Mouse (Mus musculus) cerebellum, adult 2 months (tissue): ENCODE results near the gene Inip. TPM values are rescaled to one million over a fixed set of nuclear protein-coding genes. Genes with fewer than 3 reads are reported as not detected.

Experiments
- DNase-seq, 2 experiments: peaks; one replicate each; pipeline ENCODE4 v3.0.0; 2021
- H3K27ac ChIP-seq: fragments of 200-500 bp; 2 replicates; pipeline ENCODE4 v1.5.1; 2012; ENCODE audit warnings: low read length, control low read depth, inconsistent platforms; ENCODE audit not compliant: insufficient read depth
- H3K27me3 ChIP-seq: fragments of 200-500 bp; 2 replicates; pipeline ENCODE4 v1.6.1; 2012; ENCODE audit warnings: inconsistent platforms, mild to moderate bottlenecking, low read length, moderate library complexity; ENCODE audit not compliant: control insufficient read depth, insufficient read depth
- H3K4me1 ChIP-seq: fragments of 200-500 bp; 2 replicates; pipeline ENCODE4 v1.6.1; 2011; ENCODE audit warnings: low read length; ENCODE audit not compliant: control insufficient read depth, insufficient read depth
- H3K4me3 ChIP-seq: fragments of 200-500 bp; replicated peaks from 2 replicates; pipeline ENCODE3; 2011; ENCODE audit warnings: mild to moderate bottlenecking, low read depth, low read length, control low read depth; ENCODE audit not compliant: insufficient read depth
- CTCF ChIP-seq: fragments of 200-500 bp; IDR thresholded peaks from 2 replicates; pipeline ENCODE4 v1.5.1; 2011; ENCODE audit warnings: low read depth, mild to moderate bottlenecking, control low read depth, low read length, moderate library complexity, borderline replicate concordance; ENCODE audit not compliant: insufficient read depth
- POLR2A ChIP-seq: fragments of 200-500 bp; IDR thresholded peaks from 2 replicates; pipeline ENCODE4 v1.6.1; 2011; ENCODE audit warnings: low read length, control low read depth, borderline replicate concordance; ENCODE audit not compliant: insufficient read depth
- WGBS: fragments of 180-500 bp; shearing (Covaris S2); methylation state at CpG from one replicate; pipeline ENCODE4 v1.1.7; 2018; 5-methylcytosine and 5-hydroxymethylcytosine counted together
- polyA plus RNA-seq: library from polyadenylated mRNA; depleted of rRNA; stranded (reverse); fragments of >200 nt; gene quantifications from 2 replicates; pipeline ENCODE4 v1.2.3, GENCODE M21; 2012

Gene Inip
- polyA plus RNA-seq, 1 experiment, result 23.3 TPM

DNA sequence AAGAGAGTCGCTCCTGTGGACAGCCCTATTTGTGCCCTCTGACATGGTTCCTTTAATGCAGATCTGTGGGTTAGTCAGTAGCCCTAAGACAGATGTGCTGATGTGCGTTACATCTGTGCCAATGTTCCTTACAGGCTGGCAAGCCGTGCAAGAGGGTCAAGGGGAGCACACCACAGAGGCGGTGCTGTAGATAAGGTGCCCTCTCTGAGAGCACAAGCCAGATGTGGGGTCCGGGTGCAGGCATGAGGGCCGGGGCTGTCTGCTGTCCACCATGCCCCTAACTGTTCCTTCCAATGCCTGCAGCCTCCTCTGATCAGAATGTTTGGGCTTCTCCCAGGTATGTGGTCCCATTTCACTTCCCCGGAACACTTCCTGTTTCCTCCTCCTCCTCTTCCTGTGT lies 36.4 kb downstream of the Inip start:
- TF ChIP-seq CTCF (no peak), POLR2A (no peak)
- H3K27me3 ChIP-seq, result no peaks in the 10 kb centered on the region
- H3K27ac ChIP-seq, result no peak overlapping the region
- no peak overlapping the region for H3K4me3 ChIP-seq
- 67% methylated on average over 7 of the region's 7 CpGs for WGBS
- DNase-seq, result no peak
- no peaks in the 10 kb centered on the region for H3K4me1 ChIP-seq

DNA sequence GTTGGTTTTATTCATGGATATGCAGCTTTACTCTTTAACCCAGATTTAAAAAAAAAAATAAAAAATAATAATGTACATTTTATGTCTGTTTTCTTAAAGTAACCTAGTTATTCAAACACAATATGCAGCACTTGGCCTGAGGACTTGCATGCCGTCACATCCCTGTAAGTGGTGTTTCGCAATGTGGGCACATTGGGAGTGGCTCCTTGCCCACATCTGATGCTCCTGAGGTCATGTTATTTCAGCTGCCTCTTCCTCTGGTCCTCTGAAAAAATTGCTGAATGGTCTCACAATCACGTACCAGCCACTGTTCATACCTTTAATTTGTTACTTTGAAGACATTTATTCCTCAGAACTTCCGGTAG lies 40.0 kb downstream of the Inip start:
- H3K27me3 ChIP-seq, result no peaks in the 10 kb centered on the region
- 90% methylated on average over 4 of the region's 4 CpGs for WGBS
- H3K4me3 ChIP-seq, result no peak overlapping the region
- no peak for DNase-seq
- H3K27ac ChIP-seq, result no peak overlapping the region
- no peak for TF ChIP-seq POLR2A
- TF ChIP-seq CTCF, result no peak
- H3K4me1 ChIP-seq, result no peaks in the 10 kb centered on the region

GRCm38 (mm10) chr4:59760636-59761364 lies 40.6 kb downstream of the Inip start:
- Histone ChIP-seq H3K4me3 (no peak overlapping the region), H3K27me3 (no peaks in the 10 kb centered on the region), H3K27ac (no peak overlapping the region), H3K4me1 (peaks cover 4% of the 10 kb centered on the region; the same call in 1 of the 2 replicates)
- TF ChIP-seq POLR2A, result no peak
- DNase-seq, result no peak
- WGBS, result 48% methylated on average over 10 of the region's 10 CpGs

DNA sequence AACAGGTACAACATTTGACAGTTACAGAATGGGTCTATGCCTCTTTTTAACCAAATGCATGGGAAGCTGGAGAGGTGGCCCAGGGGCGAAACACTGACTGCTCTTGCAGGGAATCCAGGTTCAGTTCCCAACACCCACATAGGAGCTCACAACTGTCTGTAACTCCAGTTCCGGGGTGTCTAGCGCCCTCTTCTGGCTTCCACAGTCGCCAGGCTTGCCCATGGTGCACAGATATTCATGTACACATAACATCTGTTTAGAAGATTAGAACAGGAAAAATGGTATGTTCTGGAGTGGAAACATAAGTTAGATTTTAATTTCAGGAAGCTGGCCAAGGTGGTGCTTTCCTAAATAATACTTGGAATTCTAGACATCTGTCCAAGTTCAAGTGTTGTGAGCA lies 41.4 kb downstream of the Inip start:
- no peak overlapping the region for H3K4me3 ChIP-seq
- TF ChIP-seq POLR2A (no peak), CTCF (no peak)
- no peak for DNase-seq
- H3K27ac ChIP-seq, result no peak overlapping the region
- H3K27me3 ChIP-seq, result no peaks in the 10 kb centered on the region
- WGBS, result 75% methylated on average over 4 of the region's 4 CpGs
- peaks cover 4% of the 10 kb centered on the region; the same call in 1 of the 2 replicates for H3K4me1 ChIP-seq

DNA sequence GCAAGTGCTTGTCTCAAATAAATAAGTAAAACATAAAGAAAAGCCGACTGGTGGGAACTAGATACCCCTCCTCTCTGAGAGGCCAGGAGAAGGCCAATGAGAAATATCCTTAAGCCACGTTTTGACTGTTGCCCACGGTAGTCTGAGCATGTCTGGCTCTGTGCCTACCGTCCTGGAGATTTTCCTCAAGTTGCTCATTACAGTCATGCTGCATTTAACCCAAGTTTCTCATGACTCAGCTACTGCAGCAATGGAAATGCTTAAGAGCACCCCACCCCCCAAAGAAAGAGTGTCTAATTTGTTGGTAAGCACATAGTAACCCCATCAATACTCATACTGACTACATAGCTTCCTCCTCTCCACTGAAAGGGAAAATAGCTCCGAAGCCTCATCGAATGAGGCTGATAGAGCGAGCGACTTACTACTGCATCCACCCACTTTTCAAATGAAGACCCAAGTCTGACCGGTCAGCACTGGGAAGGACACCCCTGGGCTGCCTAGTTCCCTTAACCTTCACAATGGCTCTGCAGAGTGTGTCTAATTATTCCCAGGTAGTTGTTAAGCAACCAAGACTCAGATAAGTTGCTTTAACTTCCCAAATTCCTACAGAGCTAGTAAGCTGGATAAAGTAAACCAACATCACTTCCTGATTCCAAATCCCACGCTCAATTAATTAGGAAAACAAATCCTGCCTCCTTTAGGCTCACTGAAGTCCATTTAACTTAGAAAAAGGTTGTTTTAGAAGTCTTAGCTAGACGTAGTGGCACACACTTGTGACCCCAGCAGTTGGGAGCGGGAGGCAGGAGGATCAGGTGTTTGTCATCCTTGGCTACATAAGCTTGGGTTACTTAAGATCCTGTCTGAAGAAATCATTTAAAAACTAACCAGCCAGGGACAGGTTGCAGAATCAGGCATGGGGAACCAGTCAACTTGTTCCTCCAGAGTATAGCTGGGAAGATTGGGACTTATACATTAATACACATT lies 43.6 kb downstream of the Inip start:
- H3K27ac ChIP-seq, result no peak overlapping the region
- 80% methylated on average over 12 of the region's 12 CpGs for WGBS
- no peak overlapping the region for H3K4me3 ChIP-seq
- TF ChIP-seq CTCF (no peak), POLR2A (no peak)
- DNase-seq, result no peak
- H3K27me3 ChIP-seq, result no peaks in the 10 kb centered on the region
- peaks cover 4% of the 10 kb centered on the region; the same call in 1 of the 2 replicates for H3K4me1 ChIP-seq

DNA sequence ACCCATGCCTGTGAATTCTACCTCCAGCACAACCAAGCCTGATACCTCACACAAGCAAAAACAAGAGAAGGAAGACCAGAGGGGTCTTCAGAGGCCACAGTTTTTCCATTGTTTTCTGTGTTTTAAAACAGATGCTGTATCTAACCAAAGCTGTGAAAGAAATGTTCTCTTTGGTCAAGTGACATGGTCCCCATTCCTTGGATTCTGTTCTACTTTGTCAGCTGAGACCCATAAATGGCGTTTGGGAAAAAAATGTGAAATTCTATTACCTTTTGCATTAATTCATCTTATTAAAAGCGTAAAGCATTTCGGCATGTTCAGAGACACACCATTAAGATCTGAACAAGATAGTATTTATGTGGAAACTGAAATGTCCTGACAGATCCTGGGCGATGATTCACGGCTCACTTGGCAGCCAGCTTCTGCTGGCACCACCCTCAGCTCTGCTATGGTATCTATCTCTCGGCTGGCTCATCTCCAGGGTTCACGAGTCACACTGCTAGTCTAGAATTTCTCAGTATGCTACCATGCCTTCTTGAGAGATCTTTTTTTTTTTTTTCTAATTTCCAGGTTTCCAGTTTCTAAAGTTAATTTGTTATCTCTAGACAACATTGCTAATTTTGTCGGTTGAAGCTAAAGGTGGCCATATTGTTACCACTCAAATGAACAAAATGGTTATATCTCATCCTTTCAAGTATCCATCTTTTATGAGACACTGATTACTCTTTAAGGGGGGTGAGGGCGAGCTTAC lies 44.9 kb downstream of the Inip start:
- DNase-seq, result peak; percentile 84 to 92
- TF ChIP-seq CTCF, result no peak
- no peak for TF ChIP-seq POLR2A
- no peak overlapping the region for H3K4me3 ChIP-seq
- no peaks in the 10 kb centered on the region for H3K27me3 ChIP-seq
- H3K4me1 ChIP-seq, result peaks cover 4% of the 10 kb centered on the region; the same call in 1 of the 2 replicates
- H3K27ac ChIP-seq, result no peak overlapping the region
- WGBS, result 15% methylated on average over 9 of the region's 9 CpGs

DNA sequence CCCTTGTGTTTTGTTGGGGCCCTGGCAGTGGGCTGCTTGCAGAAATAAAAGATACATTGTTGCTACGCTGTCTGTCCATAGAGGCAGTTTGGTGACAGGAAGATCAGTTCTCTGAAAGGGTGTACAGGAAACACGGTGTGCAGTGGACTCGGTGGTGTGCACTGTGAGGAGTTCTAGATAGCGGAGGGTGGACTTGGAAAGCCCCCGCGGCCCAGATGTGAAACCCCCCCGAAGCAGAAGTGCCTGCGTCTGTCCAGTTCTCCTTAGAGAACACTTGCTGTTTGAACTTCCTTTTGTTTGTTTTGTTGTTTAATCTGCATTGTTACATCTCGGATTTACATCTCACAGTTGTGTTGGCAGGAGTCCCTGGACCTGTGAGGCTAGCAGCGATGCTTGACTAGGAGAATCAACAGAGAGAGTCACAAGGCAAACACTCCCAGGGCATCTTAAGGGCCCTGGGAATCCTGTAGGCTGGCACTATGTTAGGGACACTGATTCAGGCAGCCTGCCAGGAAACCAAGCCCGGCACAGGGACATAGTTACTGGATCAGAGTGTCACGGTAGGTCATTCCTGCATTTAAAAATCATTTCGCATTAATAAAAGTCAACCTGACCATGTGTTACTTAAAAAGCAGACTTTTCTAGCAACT lies 47.8 kb downstream of the Inip start:
- TF ChIP-seq POLR2A (no peak), CTCF (no peak)
- Histone ChIP-seq H3K27me3 (no peaks in the 10 kb centered on the region), H3K4me1 (peaks cover 4% of the 10 kb centered on the region; the same call in 1 of the 2 replicates), H3K4me3 (no peak overlapping the region), H3K27ac (no peak overlapping the region)
- DNase-seq, result peak in 1 of 2 experiments; percentile 23
- 55% methylated on average over 13 of the region's 13 CpGs for WGBS
